Mouse (Mus musculus) embryonic facial prominence, embryonic 14.5 days (tissue): ENCODE measurements at regions not wholly inside any gene's neighbourhood (a gene's known extent, or its start where the extent isn't known, plus 50 kb on each side); places are given as distances from the start of the nearest gene placed in this dataset.

ENCODE experiments used
- ATAC-seq: fragments of 200-750 bp; cut with Nextera tagmentation; 2 replicates; pipeline ENCODE4 v1.8.0; 2017; ENCODE audit warnings: low read depth, moderate number of reproducible peaks, moderate TSS enrichment
- DNase-seq: peaks from one replicate; pipeline ENCODE4 v3.0.0-alpha.2; 2015; ENCODE audit warnings: low spot score
- H3K27ac ChIP-seq: fragments of 300-500 bp; sonication (generic); replicated peaks from 2 replicates; pipeline ENCODE4 v1.5.1; 2014; ENCODE audit warnings: low read depth, mild to moderate bottlenecking, low read length, moderate library complexity
- H3K27me3 ChIP-seq: fragments of 300-500 bp; sonication (generic); replicated peaks from 2 replicates; pipeline ENCODE4 v1.6.1; 2014; ENCODE audit warnings: low read length; ENCODE audit not compliant: control insufficient read depth, insufficient read depth
- H3K36me3 ChIP-seq: fragments of 300-500 bp; sonication (generic); 2 replicates; pipeline ENCODE4 v1.6.1; 2014; ENCODE audit warnings: low read length, mixed read lengths; ENCODE audit not compliant: control insufficient read depth, insufficient read depth
- H3K4me1 ChIP-seq: fragments of 300-500 bp; sonication (generic); 2 replicates; pipeline ENCODE4 v1.6.1; 2014; ENCODE audit warnings: antibody characterized with exemption, low read length; ENCODE audit not compliant: control insufficient read depth, insufficient read depth
- H3K4me2 ChIP-seq: fragments of 300-500 bp; sonication (generic); 2 replicates; pipeline ENCODE4 v1.6.1; 2014; ENCODE audit warnings: low read depth, mild to moderate bottlenecking, low read length, moderate library complexity, mixed read lengths
- H3K4me3 ChIP-seq: fragments of 300-500 bp; sonication (generic); 2 replicates; pipeline ENCODE4 v1.5.1; 2014; ENCODE audit warnings: low read depth, mild to moderate bottlenecking, low read length
- H3K9ac ChIP-seq: fragments of 300-500 bp; sonication (generic); 2 replicates; pipeline ENCODE4 v1.6.1; 2014; ENCODE audit warnings: low read depth, mild to moderate bottlenecking, low read length, moderate library complexity, mixed read lengths
- H3K9me3 ChIP-seq: fragments of 300-500 bp; sonication (generic); 2 replicates; pipeline ENCODE4 v1.6.1; 2016; ENCODE audit warnings: low read length; ENCODE audit not compliant: control insufficient read depth
- WGBS: fragments of 180-500 bp; shearing (Covaris S2); extraction: QIAGEN DNeasy Blood & Tissue Kit; methylation state at CpG from one replicate; pipeline ENCODE4 v1.1.7; 2014; 5-methylcytosine and 5-hydroxymethylcytosine counted together

- no peak overlapping the region for H3K4me2 ChIP-seq
- DNase-seq = no peak
- H3K27me3 ChIP-seq = no peaks in the 10 kb centered on the region
- ATAC-seq = no peak
- 75% methylated on average over 3 of the region's 3 CpGs for WGBS
- H3K4me1 ChIP-seq = no peaks in the 10 kb centered on the region
- H3K36me3 ChIP-seq = no peaks in the 10 kb centered on the region
- H3K9me3 ChIP-seq = no peaks in the 10 kb centered on the region
- no peak overlapping the region for H3K9ac ChIP-seq
- H3K4me3 ChIP-seq = no peak overlapping the region
- H3K27ac ChIP-seq = no peak overlapping the region
These were observed 351.9 kb downstream of the Tbc1d22a start for GRCm38 (mm10) chr15:86566111-86566510.

DNA sequence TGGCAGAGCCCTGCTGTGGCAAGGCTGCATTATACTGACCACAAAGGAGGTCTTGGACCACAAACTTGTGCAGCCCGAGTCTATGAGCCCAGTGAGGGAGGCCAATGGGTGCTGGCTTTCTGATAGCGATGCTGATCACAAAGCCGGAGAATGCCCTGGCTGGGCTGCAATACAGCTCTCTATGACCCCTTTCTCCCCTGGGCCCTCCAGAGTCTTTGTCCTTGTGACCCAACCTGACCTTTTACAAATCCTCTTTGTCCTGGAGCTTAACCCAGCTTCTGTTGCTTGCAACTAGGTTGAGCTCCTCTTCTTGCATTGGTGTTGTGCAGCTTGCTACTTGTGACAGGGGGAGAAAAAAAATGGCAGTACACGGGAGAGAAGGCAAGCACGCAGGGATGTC, 360.1 kb downstream of the Tbc1d22a start:
- DNase-seq (no peak), ATAC-seq (no peak)
- H3K4me3 ChIP-seq = no peak overlapping the region
- no peaks in the 10 kb centered on the region for H3K4me1 ChIP-seq
- H3K4me2 ChIP-seq = no peak overlapping the region
- H3K9me3 ChIP-seq = no peaks in the 10 kb centered on the region
- H3K27me3 ChIP-seq = no peaks in the 10 kb centered on the region
- 40% methylated on average over 5 of the region's 5 CpGs for WGBS
- H3K36me3 ChIP-seq = no peaks in the 10 kb centered on the region
- H3K9ac ChIP-seq = no peak overlapping the region
- no peak overlapping the region for H3K27ac ChIP-seq

DNA sequence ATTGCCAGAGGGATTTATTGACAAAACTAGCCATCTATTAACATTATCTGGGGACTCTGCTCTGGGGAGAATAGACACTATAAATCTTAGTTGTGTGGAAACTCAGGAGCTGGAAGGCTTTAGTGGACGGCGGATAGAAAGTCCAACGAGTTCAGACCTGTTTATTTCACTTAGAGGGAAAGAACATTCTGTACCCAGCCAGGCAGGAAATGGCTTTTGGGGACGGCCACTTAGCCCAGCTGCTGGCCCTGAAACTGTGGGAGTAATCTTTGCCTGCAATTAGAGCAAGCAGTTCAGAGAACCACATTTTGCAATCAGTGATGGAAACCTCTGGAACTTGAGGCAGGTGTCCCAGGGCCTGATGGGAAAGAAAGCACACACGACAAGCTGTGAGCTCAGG, 362.4 kb downstream of the Tbc1d22a start:
- Histone ChIP-seq H3K4me2 (no peak overlapping the region), H3K4me1 (no peaks in the 10 kb centered on the region), H3K4me3 (no peak overlapping the region), H3K36me3 (no peaks in the 10 kb centered on the region), H3K27ac (no peak overlapping the region), H3K27me3 (no peaks in the 10 kb centered on the region), H3K9ac (no peak overlapping the region), H3K9me3 (no peaks in the 10 kb centered on the region)
- no peak for DNase-seq
- WGBS = 58% methylated on average over 5 of the region's 5 CpGs
- no peak for ATAC-seq

- WGBS = 85% methylated on average over 16 of the region's 16 CpGs
- Histone ChIP-seq H3K36me3 (no peaks in the 10 kb centered on the region), H3K9me3 (no peaks in the 10 kb centered on the region), H3K4me1 (no peaks in the 10 kb centered on the region), H3K9ac (no peak overlapping the region), H3K27me3 (no peaks in the 10 kb centered on the region), H3K27ac (no peak overlapping the region), H3K4me3 (no peak overlapping the region), H3K4me2 (no peak overlapping the region)
- no peak for DNase-seq
- no peak for ATAC-seq
These were observed 364.4 kb downstream of the Tbc1d22a start for GRCm38 (mm10) chr15:86578689-86579088.

- no peak overlapping the region for H3K9ac ChIP-seq
- no peak for DNase-seq
- H3K27me3 ChIP-seq = no peaks in the 10 kb centered on the region
- no peaks in the 10 kb centered on the region for H3K4me1 ChIP-seq
- no peaks in the 10 kb centered on the region for H3K9me3 ChIP-seq
- no peaks in the 10 kb centered on the region for H3K36me3 ChIP-seq
- no peak overlapping the region for H3K27ac ChIP-seq
- WGBS = 75% methylated on average over 6 of the region's 7 CpGs
- H3K4me2 ChIP-seq = no peak overlapping the region
- no peak for ATAC-seq
- no peak overlapping the region for H3K4me3 ChIP-seq
These were observed 368.2 kb downstream of the Tbc1d22a start for GRCm38 (mm10) chr15:86582240-86583090.

DNA sequence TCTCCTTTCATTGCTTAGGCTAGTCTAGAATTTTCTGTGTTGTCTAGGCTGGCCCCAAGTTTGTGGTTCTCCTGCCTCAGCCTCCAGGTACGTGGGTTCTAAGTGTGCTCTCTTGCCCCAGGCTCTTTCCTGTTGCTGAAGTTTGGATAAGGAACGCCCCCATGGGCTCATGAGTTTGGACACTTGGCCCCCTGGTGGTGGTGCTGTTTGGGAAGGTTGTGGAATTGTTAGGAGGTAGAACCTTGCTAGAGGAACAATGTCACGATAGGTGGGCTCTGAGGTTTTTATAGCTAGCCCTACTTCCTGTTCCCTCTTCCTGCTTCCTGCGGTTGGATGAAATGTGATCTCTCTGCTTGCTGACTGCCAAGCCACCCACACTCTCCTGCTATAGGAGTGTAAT, 371.5 kb downstream of the Tbc1d22a start:
- Histone ChIP-seq H3K9ac (no peak overlapping the region), H3K9me3 (no peaks in the 10 kb centered on the region), H3K27me3 (no peaks in the 10 kb centered on the region), H3K27ac (no peak overlapping the region), H3K4me3 (no peak overlapping the region), H3K36me3 (no peaks in the 10 kb centered on the region), H3K4me2 (no peak overlapping the region), H3K4me1 (no peaks in the 10 kb centered on the region)
- 67% methylated on average over 4 of the region's 4 CpGs for WGBS
- DNase-seq = no peak
- ATAC-seq = no peak

GRCm38 (mm10) chr15:86587209-86587608, 372.9 kb downstream of the Tbc1d22a start:
- Histone ChIP-seq H3K9me3 (no peaks in the 10 kb centered on the region), H3K4me1 (no peaks in the 10 kb centered on the region), H3K4me3 (no peak overlapping the region), H3K27me3 (no peaks in the 10 kb centered on the region), H3K36me3 (no peaks in the 10 kb centered on the region), H3K4me2 (no peak overlapping the region), H3K27ac (no peak overlapping the region), H3K9ac (no peak overlapping the region)
- WGBS = 78% methylated on average over 6 of the region's 6 CpGs
- DNase-seq (no peak), ATAC-seq (no peak)

GRCm38 (mm10) chr15:86590033-86590432, 375.8 kb downstream of the Tbc1d22a start:
- Histone ChIP-seq H3K4me3 (no peak overlapping the region), H3K27me3 (no peaks in the 10 kb centered on the region), H3K4me1 (no peaks in the 10 kb centered on the region), H3K27ac (no peak overlapping the region), H3K36me3 (no peaks in the 10 kb centered on the region), H3K4me2 (no peak overlapping the region), H3K9me3 (no peaks in the 10 kb centered on the region), H3K9ac (no peak overlapping the region)
- 72% methylated on average over 7 of the region's 7 CpGs for WGBS
- ATAC-seq (no peak), DNase-seq (no peak)

DNA sequence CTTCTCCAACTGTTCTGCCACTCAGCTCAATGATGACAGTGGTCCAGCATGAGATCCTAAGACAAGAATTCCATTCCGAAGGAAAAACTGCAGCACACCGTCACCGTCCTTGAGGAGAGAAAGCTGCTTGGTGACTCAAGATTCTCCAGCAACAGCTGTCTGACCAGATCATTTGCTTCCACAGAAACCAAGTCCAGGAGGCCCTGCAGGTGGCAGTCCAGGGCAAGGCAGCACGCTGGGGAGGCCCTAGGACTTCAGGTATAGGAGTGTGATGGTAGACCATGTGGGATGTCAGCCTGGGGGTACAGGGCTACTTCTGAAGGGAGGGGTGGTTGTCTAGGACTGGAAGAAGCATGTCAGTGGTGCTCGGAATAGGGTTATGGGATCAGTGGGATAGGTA, 376.6 kb downstream of the Tbc1d22a start:
- Histone ChIP-seq H3K9ac (no peak overlapping the region), H3K4me3 (no peak overlapping the region), H3K27ac (no peak overlapping the region), H3K4me2 (no peak overlapping the region), H3K4me1 (no peaks in the 10 kb centered on the region), H3K9me3 (no peaks in the 10 kb centered on the region), H3K27me3 (no peaks in the 10 kb centered on the region), H3K36me3 (no peaks in the 10 kb centered on the region)
- no peak for ATAC-seq
- no peak for DNase-seq
- WGBS = 70% methylated on average over 5 of the region's 5 CpGs
